Mouse (Mus musculus) regulatory T cell (primary cell): ENCODE measurements around the gene Pwp2.
"Not testable (repeated sequence)": the region's sequence is repeated elsewhere in the genome, so short reads cannot be mapped to it uniquely, and the experiment has no call there.

Source experiments
- in situ Hi-C: fragments of 300-600 bp; cut with MboI, MseI; formaldehyde crosslinking; loops from one replicate; pipeline ENCODE4 v1.15.1; 2025; ENCODE audit warnings: high pct_unique_total_duplicates

The Pwp2 gene

GRCm38 (mm10) chr10:78184531-78185380, at the start of gene Pwp2:
Gene Pwp2, minus strand, starts transcription at chr10:78185149.
- in situ Hi-C loops: no loop called here

DNA sequence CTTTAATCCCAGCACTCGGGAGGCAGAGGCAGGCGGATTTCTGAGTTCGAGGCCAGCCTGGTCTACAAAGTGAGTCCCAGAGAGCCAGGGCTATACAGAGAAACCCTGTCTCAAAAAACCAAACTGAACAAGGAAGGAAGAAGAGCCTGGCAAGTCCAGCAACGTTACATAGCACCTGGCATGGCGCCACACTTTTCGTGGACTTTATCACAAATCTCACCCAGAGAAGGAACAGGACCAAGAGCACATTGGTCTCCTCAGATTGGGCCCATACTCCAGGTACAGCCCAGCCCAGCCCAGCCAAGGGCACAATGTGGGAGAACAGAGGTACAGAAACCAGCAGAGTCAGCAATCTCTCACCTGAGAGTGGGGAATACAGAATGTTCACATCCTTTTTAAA, 48.8 kb upstream of the Pwp2 start:
- in situ Hi-C loops: no loop called here

- in situ Hi-C loops: no loop called here
Observed at GRCm38 (mm10) chr10:78233161-78233560, 48.2 kb upstream of the Pwp2 start.

- in situ Hi-C loops: no loop called here
Observed at GRCm38 (mm10) chr10:78232301-78232980, 47.5 kb upstream of the Pwp2 start.

- in situ Hi-C loops: no loop called here
Observed at GRCm38 (mm10) chr10:78228560-78228928, 43.6 kb upstream of the Pwp2 start.

DNA sequence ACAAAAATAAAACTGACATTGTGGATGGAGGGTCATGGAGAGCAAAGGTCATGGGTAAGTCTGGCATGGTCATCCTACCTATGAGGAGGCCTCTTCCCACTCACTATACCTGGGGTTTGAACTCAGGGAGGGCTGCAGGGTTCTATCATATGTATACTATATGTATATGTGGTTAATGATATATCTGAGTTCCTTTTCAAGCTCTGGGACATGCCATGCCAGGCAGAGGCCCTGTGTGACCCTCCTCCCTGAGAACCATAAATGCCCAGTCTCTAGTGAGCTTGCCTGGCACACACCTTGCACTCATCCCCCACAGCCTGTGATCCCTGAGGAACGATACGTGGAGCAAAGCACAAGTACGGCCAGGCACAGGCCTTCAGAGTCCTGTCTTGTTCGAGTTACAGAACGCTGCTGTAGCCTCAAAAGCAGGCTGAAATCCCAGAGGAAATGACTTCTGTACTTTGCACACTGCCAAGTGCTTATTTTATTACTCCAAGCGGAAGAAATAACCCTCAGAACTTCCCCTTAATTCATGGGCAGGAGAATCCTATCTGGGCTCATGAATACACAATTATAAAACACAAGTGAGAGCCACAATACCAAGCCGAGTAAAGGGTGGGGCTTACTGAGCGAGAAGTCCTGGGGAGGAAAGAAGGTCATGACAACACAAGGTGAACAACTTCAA, 43.1 kb upstream of the Pwp2 start:
- in situ Hi-C loops: no loop called here

DNA sequence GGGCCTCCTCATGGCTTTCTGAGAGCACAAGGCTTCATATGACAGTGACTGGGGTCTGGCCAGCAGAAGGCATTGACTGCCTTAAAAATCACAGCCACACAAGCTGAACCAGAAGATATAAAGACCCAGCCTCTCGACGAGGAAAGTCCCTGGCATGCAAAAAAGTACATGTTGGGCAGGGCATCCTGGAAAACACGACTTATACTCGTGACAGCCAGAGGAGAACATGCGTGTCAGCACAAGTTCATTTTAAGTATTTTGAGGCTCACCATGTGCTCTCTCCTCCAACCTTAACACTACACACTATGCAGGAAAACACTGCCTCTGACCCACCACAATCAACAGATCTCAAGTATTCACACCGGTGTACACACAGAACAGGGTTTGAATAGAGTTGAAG, 39.2 kb upstream of the Pwp2 start:
- in situ Hi-C loops: no loop called here

DNA sequence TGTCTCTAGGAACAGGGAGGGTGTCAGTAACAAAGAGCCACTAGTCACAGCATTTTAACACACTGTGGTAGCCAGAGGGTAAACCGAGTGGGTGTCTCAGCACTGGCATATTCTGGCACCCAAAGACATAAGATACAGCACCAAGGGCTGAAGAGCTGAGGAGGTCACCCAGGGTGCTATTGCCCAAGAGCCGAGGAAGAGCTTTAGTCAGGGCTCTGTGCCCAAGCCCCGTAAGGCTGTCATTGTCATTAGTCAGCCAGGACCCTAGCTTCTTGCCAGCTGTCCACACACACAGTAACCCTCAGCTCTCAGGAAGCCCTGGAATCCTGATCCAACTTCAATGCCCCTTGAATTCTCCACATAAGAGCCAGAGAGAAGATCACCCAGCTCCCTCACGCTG, 38.0 kb upstream of the Pwp2 start:
- in situ Hi-C loops: no loop called here

DNA sequence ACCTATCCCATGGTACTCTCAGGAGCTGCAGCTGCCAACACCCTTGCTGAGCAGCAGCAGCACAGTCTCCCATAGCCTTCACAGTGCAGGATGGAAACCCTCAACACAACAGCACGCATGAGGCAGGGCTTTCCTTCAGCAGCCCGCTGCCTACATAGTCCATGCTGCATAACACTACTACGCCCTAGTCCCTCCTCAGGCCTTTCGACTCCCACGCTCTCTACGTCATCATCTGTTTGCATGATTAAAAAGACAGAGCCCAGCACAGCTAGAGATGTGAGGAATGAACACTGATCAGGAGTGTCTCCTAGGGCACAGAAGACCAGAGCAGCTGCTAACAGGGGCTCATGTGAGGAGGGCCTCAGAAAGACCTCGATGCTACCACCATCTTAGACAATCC, 36.4 kb upstream of the Pwp2 start:
- in situ Hi-C loops: no loop called here

- in situ Hi-C loops: no loop called here
Observed at GRCm38 (mm10) chr10:78219528-78219927, 34.6 kb upstream of the Pwp2 start.

DNA sequence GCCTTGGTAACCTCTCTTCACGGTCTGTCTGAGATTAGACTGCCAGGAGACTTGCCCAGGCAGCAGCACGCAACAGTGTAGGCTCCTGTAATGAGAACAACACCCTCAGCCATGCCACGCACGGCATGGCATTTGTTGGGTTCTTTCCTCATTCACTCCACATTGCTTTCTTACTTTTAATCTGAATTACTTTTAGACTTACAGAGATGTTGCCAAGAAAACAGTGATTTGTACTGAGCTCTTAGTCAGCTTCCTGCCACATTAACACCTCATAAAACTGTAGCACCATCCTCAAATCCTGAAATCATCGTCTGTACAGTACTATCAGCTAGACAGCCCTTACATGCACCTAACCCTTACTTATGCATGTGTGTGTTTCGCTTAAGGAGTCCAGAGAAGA, 33.6 kb upstream of the Pwp2 start:
- in situ Hi-C loops: no loop called here

GRCm38 (mm10) chr10:78216376-78217083, 31.6 kb upstream of the Pwp2 start:
- in situ Hi-C loops: no loop called here

DNA sequence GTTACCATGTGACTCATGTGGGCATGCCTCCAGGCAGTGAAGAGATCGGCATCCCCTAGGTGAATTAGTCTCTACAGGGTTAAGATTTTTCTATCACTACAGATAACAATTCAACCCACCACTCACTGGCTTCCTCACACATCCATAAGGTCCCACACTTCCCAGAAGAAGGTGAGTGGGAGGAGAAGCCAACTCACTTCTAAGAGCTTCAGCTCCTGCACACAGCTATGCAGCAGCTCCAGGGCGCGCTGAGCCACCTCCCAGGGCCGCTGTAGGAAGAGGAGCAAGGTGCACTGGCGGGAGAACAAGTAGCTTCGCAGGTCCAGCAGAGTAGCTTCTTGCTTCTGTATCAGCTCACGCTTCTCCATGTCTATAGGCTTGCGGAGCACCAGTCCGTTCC, 29.4 kb upstream of the Pwp2 start:
- in situ Hi-C loops: no loop called here

GRCm38 (mm10) chr10:78211311-78211710, 26.4 kb upstream of the Pwp2 start:
- in situ Hi-C loops: no loop called here

- in situ Hi-C loops: no loop called here
Observed at GRCm38 (mm10) chr10:78201182-78201581, 16.2 kb upstream of the Pwp2 start.

DNA sequence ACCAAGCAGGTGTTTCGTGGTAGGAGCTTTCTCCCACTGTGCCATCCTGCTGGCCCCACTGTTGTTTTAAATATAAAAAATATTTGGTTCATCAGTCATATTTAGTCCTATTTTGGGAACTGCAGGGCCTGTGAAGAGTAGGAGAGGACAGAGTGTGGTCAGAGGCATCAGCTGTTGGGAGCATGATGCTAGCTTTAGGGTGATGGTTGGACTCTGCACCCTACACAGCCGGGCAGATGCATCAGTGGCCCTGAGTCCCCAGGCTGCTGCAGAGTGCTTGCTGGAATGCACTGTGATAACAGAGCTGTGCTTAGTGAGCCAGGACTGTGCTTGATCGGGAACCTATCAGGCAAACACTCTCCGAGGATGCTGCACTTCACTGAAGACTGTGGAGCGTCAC, 8.0 kb upstream of the Pwp2 start:
- in situ Hi-C loops: no loop called here

GRCm38 (mm10) chr10:78186076-78186475, 1.1 kb upstream of the Pwp2 start:
- in situ Hi-C loops: not testable (repeated sequence)

DNA sequence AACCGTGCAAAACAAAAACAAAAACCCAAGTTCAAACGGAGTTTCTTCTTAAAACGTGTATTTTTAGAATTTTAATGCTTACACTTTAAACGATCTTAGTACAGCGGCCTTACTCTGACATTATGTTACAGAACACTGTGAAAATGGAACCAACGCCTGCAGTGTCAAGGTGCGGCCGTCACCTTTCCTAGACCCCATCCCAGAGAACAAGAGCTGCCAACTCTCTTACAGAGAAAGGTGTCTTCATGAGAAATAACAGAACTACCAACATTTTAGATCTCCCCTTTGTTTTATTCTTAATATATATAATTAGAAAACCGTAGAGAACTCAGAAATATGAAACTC, 404 bp upstream of the Pwp2 start:
- in situ Hi-C loops: no loop called here

DNA sequence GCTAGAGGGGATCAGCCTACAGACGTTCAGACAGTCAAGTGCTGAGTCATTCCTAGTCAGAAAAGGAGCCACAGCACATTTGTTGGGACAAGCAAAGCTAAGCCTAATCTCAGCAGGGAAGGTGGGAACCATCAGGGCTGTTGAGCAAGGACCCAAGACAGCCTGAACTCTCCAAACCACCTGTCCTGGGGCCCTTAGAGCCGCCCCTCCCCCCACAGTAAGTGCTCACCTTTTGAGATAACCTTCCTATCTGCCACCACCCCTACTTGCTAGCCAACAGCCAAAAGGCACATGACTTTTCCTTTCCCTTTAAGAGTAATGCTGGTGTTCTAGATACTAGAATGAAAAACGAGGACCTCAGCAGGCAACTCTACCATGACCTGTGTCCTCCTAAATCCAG, 1.4 kb downstream of the Pwp2 start:
- in situ Hi-C loops: no loop called here

DNA sequence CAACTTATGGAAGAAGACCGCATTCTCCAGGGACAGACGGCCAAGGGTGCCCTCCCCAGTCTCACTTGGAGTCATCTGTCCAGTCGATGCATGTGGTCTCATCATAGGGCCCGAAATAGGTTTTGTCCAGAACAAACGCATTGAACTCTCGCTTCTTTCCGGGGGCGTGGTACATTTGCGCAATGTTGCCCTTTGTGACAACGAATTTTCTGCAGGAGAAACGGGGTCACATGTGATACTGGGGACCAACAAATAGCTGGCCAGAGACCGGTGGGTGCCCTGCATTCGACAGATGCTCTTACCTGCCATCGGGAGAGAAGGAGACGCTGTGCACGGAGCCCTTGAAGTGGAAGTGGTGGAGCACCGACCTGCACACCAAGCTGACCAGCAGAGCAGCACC, 2.6 kb downstream of the Pwp2 start:
- in situ Hi-C loops: no loop called here

DNA sequence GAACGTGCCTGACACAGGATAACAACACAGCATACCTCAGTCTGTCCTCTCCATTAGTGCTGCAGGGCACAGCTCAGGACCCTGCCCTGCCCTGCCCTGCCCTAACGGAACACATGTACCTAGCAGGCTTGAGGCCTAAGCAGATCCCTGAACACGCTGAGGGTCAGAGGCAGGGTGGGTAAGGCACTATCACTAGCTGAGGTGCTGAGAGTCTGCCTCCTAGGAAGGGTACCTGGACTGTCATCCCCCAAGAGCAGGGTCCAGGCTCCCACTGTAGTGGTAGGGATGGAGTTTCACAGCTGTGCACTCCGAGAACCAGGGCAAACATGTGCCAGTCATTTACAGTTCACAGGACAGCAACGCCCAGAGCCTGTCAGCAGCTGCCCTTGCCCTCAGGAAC, 10.5 kb downstream of the Pwp2 start:
- in situ Hi-C loops: no loop called here

DNA sequence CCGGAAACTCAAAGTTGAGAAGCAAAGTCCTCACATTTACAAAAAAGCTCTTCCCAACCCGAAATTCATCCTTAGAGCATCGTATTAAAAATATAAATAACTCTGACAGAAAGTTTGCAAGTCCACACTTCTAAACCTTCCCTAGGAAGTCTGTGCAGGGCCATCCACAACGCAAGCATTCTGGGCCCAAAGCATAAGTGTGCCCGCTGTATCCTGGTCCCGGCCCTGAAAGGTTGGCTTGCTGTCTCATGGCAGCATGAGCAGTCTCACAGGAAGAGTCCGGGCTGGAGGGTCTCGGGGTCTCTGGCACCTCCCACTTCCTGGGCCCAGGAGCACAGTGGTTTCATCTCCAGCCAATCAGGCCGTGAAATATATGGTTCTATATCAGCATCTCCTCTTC, 13.4 kb downstream of the Pwp2 start:
- in situ Hi-C loops: no loop called here
